Mouse (Mus musculus) midbrain, embryonic 12.5 days (tissue): ENCODE data around the gene Dnal1. TPM values are rescaled to one million over a fixed set of nuclear protein-coding genes. Genes with fewer than 3 reads are reported as not detected.
A peak's percentile ranks its signal among the peaks of the same experiment; 100 is the strongest.

Source experiments
- ATAC-seq: fragments of 200-750 bp; cut with Nextera tagmentation; 2 replicates; pipeline ENCODE4 v1.8.0; 2017; ENCODE audit warnings: low read depth, moderate TSS enrichment, moderate library complexity; ENCODE audit not compliant: low FRiP score
- H3K27ac ChIP-seq: fragments of 300-500 bp; sonication (generic); replicated peaks from 2 replicates; pipeline ENCODE4 v1.5.1; 2016; ENCODE audit warnings: mild to moderate bottlenecking
- H3K27me3 ChIP-seq: fragments of 300-500 bp; sonication (generic); 2 replicates; pipeline ENCODE4 v1.6.1; 2016; ENCODE audit warnings: mild to moderate bottlenecking
- H3K36me3 ChIP-seq: fragments of 300-500 bp; sonication (generic); 2 replicates; pipeline ENCODE4 v1.6.1; 2016
- H3K4me1 ChIP-seq: fragments of 300-500 bp; sonication (generic); 2 replicates; pipeline ENCODE4 v1.6.1; 2016
- H3K4me2 ChIP-seq: fragments of 300-500 bp; sonication (generic); replicated peaks from 2 replicates; pipeline ENCODE4 v1.6.1; 2016; ENCODE audit warnings: mild to moderate bottlenecking, moderate library complexity
- H3K4me3 ChIP-seq: fragments of 300-500 bp; sonication (generic); 2 replicates; pipeline ENCODE4 v1.5.1; 2016; ENCODE audit warnings: mild to moderate bottlenecking
- H3K9ac ChIP-seq: fragments of 300-500 bp; sonication (generic); replicated peaks from 2 replicates; pipeline ENCODE4 v1.6.1; 2016; ENCODE audit warnings: mild to moderate bottlenecking, moderate library complexity
- H3K9me3 ChIP-seq: fragments of 300-500 bp; sonication (generic); 2 replicates; pipeline ENCODE4 v1.6.1; 2016; ENCODE audit warnings: mild to moderate bottlenecking
- WGBS: fragments of 180-500 bp; shearing (Covaris S2); methylation state at CpG from one replicate; pipeline ENCODE4 v1.1.7; 2016; 5-methylcytosine and 5-hydroxymethylcytosine counted together
- polyA plus RNA-seq: library from polyadenylated mRNA; unstranded; fragments of >200 nt; fragmentation: Nextera tagmentation; extraction: Ambion mirVana; gene quantifications from 2 replicates; pipeline ENCODE4 v1.2.1, GENCODE M21; 2016

The Dnal1 gene
- polyA plus RNA-seq, 1 experiment from 2014 or later: 7.4 TPM

DNA sequence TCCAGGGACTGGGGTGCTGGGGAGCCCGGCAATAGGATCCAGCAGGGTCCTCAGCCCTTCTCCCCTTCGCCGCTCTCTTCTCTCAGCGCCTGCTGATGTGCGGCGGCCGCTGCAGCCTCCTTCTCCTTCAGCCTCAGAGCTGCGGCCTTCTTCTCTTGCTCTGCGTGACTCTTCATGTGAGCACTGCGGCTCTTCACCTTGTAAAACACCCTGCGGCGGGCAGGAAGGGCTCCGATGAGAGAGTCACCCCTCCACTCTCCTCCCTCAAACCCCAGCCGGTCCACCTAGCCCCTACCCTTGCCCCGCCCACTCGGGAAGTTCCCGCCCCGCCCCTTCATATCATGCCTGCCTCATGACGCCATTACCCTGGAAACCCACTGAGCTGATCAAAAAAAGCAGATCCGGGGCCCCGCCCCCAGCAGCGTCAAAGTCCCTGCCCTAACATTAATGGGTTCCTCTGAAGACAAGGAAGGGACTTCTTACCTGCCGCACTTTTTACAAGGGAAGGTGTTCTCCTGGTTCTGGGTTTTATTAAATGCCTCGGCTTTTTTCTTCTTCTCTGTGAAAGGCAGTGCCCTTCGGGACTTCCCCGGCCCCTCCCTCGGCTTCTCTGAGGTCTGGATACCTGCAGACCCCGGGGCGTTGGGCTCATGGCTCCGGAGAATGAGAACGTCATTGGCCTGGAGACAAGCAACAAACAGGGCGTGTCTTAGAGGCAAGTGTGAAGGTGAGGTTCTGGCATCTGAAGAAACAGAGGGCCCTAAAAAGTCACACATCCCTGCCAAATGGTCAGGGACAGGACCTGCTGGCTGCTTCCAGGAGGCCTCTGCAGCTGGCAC lies 38.4 kb downstream of the Dnal1 start:
- no peak overlapping the region for H3K9ac ChIP-seq
- no peaks in the 10 kb centered on the region for H3K9me3 ChIP-seq
- WGBS: 79% methylated on average over 32 of the region's 32 CpGs
- no peak overlapping the region for H3K27ac ChIP-seq
- H3K4me3 ChIP-seq: no peak overlapping the region
- H3K27me3 ChIP-seq: no peaks in the 10 kb centered on the region
- no peak for ATAC-seq
- no peak overlapping the region for H3K4me2 ChIP-seq
- peaks cover 20% of the 10 kb centered on the region for H3K4me1 ChIP-seq
- peaks cover 50% of the 10 kb centered on the region for H3K36me3 ChIP-seq

- H3K9me3 ChIP-seq: no peaks in the 10 kb centered on the region
- WGBS: 80% methylated on average over 6 of the region's 6 CpGs
- no peak overlapping the region for H3K27ac ChIP-seq
- peaks cover 17% of the 10 kb centered on the region for H3K4me1 ChIP-seq
- H3K9ac ChIP-seq: no peak overlapping the region
- no peak overlapping the region for H3K4me3 ChIP-seq
- H3K27me3 ChIP-seq: no peaks in the 10 kb centered on the region
- ATAC-seq: no peak
- peaks cover 59% of the 10 kb centered on the region for H3K36me3 ChIP-seq
- no peak overlapping the region for H3K4me2 ChIP-seq
Observed at GRCm38 (mm10) chr12:84153414-84153813, 39.2 kb downstream of the Dnal1 start.

DNA sequence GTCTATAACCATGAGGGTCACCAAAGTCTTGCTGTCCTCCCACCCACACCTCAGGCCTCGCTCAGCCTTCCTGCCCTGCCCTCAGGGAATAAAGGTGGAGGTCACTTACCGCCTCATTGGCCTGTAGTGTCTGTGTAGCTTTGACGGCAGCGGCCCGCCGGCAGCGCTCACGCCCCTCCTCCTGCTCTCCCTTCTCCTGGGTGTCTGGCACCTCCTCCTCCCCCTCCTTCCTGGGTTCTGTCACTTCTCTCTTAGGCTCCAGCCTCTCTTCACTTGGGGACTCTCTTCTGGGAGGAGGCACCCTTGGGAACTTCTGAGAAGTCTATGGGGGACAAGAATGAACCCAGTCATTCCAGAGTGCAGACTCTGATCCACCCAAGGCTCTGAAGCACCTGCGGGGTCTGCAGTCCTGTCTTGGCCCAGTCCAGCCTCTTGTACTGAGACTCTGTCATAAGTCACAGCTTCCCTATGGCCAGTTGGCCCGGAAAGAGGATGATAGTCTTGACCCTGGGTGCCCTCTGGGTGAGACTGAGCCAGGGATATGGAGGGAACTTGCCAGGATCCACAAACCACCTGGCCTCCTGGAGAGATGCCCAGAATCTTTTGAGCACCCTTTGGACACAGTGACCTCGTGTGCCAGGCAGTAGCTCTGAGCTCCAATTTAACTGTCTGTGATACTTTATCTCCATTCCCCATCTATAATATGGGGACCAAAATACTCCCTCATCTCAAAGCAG lies 40.8 kb downstream of the Dnal1 start:
- H3K36me3 ChIP-seq: peaks cover 74% of the 10 kb centered on the region
- 80% methylated on average over 11 of the region's 11 CpGs for WGBS
- no peak overlapping the region for H3K4me2 ChIP-seq
- peaks cover 5% of the 10 kb centered on the region; the same call in 1 of the 2 replicates for H3K4me1 ChIP-seq
- no peak overlapping the region for H3K27ac ChIP-seq
- H3K4me3 ChIP-seq: no peak overlapping the region
- H3K9ac ChIP-seq: no peak overlapping the region
- H3K9me3 ChIP-seq: no peaks in the 10 kb centered on the region
- H3K27me3 ChIP-seq: no peaks in the 10 kb centered on the region
- ATAC-seq: no peak

GRCm38 (mm10) chr12:84155523-84155871 lies 41.3 kb downstream of the Dnal1 start:
- no peaks in the 10 kb centered on the region for H3K9me3 ChIP-seq
- 85% methylated on average over 2 of the region's 2 CpGs for WGBS
- H3K27me3 ChIP-seq: no peaks in the 10 kb centered on the region
- H3K36me3 ChIP-seq: peaks cover 80% of the 10 kb centered on the region
- no peak overlapping the region for H3K4me2 ChIP-seq
- H3K4me1 ChIP-seq: no peaks in the 10 kb centered on the region
- H3K27ac ChIP-seq: no peak overlapping the region
- H3K4me3 ChIP-seq: no peak overlapping the region
- ATAC-seq: no peak
- no peak overlapping the region for H3K9ac ChIP-seq

- 97% methylated on average over 18 of the region's 18 CpGs for WGBS
- ATAC-seq: no peak
Observed at GRCm38 (mm10) chr12:84156210-84156609, 42.0 kb downstream of the Dnal1 start.

GRCm38 (mm10) chr12:84158156-84158555 lies 44.0 kb downstream of the Dnal1 start:
- 94% methylated on average over 14 of the region's 14 CpGs for WGBS
- H3K4me3 ChIP-seq: no peak overlapping the region
- no peaks in the 10 kb centered on the region for H3K9me3 ChIP-seq
- no peaks in the 10 kb centered on the region for H3K27me3 ChIP-seq
- no peak for ATAC-seq
- no peak overlapping the region for H3K9ac ChIP-seq
- peaks cover 70% of the 10 kb centered on the region for H3K36me3 ChIP-seq
- H3K27ac ChIP-seq: no peak overlapping the region
- H3K4me1 ChIP-seq: no peaks in the 10 kb centered on the region
- no peak overlapping the region for H3K4me2 ChIP-seq

More at GRCm38 (mm10) chr12:84156210-84156609, 42.0 kb downstream of the Dnal1 start:
- Histone ChIP-seq H3K4me1 (no peaks in the 10 kb centered on the region), H3K4me2 (no peak overlapping the region), H3K4me3 (no peak overlapping the region), H3K9me3 (no peaks in the 10 kb centered on the region), H3K27ac (no peak overlapping the region), H3K27me3 (no peaks in the 10 kb centered on the region), H3K36me3 (peaks cover 82% of the 10 kb centered on the region), H3K9ac (no peak overlapping the region)

DNA sequence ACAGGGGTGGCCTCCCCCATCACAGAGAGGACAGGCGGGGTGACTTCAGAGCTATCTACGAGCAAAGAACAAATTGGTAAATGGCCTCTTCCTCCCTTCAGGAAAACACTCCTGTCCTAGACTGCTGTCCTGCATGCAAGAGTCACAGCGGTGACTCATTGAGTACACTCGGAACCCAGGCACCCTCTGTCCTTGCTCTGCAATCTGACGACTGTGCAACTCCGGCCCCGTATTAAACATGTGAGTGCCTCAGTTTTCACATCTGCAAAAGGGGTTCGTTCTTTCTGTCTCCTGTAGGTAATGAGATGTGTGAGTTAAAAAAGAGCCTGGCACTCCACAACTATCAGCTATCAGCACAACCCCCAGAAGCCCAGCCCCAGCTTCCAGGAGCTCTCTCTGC lies 46.3 kb downstream of the Dnal1 start:
- Histone ChIP-seq H3K4me3 (no peak overlapping the region), H3K4me2 (no peak overlapping the region), H3K27ac (no peak overlapping the region), H3K9me3 (no peaks in the 10 kb centered on the region), H3K9ac (no peak overlapping the region), H3K36me3 (peaks cover 50% of the 10 kb centered on the region), H3K27me3 (no peaks in the 10 kb centered on the region), H3K4me1 (no peaks in the 10 kb centered on the region)
- 95% methylated on average over 8 of the region's 8 CpGs for WGBS
- ATAC-seq: no peak

DNA sequence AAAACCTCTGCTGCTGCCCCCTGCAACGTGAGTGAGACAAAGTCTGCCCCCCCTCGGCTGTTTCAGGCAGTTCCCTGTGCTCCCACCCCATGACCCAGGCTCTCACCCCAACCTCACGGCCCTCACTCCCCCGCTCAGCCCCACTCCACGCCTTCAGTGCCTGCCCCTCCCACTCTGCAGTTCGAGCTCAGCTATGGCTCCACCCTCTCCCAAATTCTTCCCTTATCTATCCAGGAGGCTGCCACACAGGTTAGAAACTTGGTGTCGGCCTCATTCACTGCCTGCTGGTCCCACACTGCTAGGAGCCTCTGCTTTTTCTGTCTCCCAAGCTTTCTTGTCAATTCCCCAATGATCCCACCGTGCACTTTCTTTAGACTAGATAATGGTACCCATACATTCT lies 47.0 kb downstream of the Dnal1 start:
- Histone ChIP-seq H3K27ac (no peak overlapping the region), H3K4me3 (no peak overlapping the region), H3K4me2 (no peak overlapping the region), H3K36me3 (peaks cover 46% of the 10 kb centered on the region), H3K9me3 (no peaks in the 10 kb centered on the region), H3K27me3 (no peaks in the 10 kb centered on the region), H3K9ac (no peak overlapping the region), H3K4me1 (no peaks in the 10 kb centered on the region)
- 79% methylated on average over 8 of the region's 8 CpGs for WGBS
- ATAC-seq: no peak

- peak; percentile 30; the same call in 1 of the 2 replicates for ATAC-seq
- no peaks in the 10 kb centered on the region for H3K27me3 ChIP-seq
- no peak overlapping the region for H3K27ac ChIP-seq
- H3K9me3 ChIP-seq: no peaks in the 10 kb centered on the region
- H3K4me1 ChIP-seq: no peaks in the 10 kb centered on the region
- H3K4me3 ChIP-seq: no peak overlapping the region
- WGBS: 73% methylated on average over 14 of the region's 14 CpGs
- no peak overlapping the region for H3K4me2 ChIP-seq
- H3K36me3 ChIP-seq: peaks cover 39% of the 10 kb centered on the region
- H3K9ac ChIP-seq: no peak overlapping the region
Observed at GRCm38 (mm10) chr12:84161616-84162433, 47.7 kb downstream of the Dnal1 start.

GRCm38 (mm10) chr12:84163133-84163532 lies 49.0 kb downstream of the Dnal1 start:
- Histone ChIP-seq H3K36me3 (peaks cover 30% of the 10 kb centered on the region), H3K4me2 (no peak overlapping the region), H3K27ac (no peak overlapping the region), H3K9ac (no peak overlapping the region), H3K9me3 (no peaks in the 10 kb centered on the region), H3K27me3 (no peaks in the 10 kb centered on the region), H3K4me3 (no peak overlapping the region), H3K4me1 (no peaks in the 10 kb centered on the region)
- no peak for ATAC-seq
- 89% methylated on average over 9 of the region's 9 CpGs for WGBS

GRCm38 (mm10) chr12:84163586-84164110 lies 49.5 kb downstream of the Dnal1 start:
- 85% methylated on average over 11 of the region's 11 CpGs for WGBS
- peaks cover 25% of the 10 kb centered on the region for H3K36me3 ChIP-seq

More at GRCm38 (mm10) chr12:84163586-84164110, 49.5 kb downstream of the Dnal1 start:
- no peak overlapping the region for H3K4me3 ChIP-seq
- no peak for ATAC-seq
- H3K9ac ChIP-seq: no peak overlapping the region
- H3K4me2 ChIP-seq: no peak overlapping the region
- no peaks in the 10 kb centered on the region for H3K9me3 ChIP-seq
- H3K27me3 ChIP-seq: no peaks in the 10 kb centered on the region
- H3K4me1 ChIP-seq: no peaks in the 10 kb centered on the region
- no peak overlapping the region for H3K27ac ChIP-seq
